Mouse (Mus musculus): ENCODE measurements at regions not wholly inside any gene's neighbourhood (a gene's known extent, or its start where the extent isn't known, plus 50 kb on each side); places are given as distances from the start of the nearest gene placed in this dataset.

DNA sequence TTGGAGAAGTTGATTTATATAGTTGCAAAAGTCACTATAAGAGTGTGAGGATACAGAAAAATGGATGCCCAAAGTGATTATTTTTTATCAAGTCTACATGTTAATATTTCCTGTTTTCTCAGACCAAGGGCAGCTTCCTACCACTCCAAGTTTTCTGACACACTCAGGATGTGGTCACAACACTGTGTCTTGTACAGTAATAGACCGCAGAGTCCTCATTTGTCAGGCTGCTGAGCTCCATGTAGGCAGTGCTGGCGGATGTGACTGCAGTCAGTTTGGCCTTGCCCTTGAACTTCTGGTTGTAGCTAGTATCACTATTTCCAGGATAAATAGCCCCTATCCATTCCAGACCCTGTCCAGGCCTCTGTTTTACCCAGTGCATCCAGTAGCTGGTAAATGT lies 969.4 kb downstream of the Adam6a start:
- TF ChIP-seq POLR2A (IDR thresholded peaks at IDR 0.05; ENCODE audit: insufficient read depth, low read length), result no peak
- TF ChIP-seq CTCF (IDR thresholded peaks at IDR 0.05; ENCODE audit: low read depth, low read length), result no peak
